Mouse (Mus musculus) lung, embryonic 14.5 days (tissue): ENCODE results near the gene Eif4g3. TPM values are rescaled to one million over a fixed set of nuclear protein-coding genes. Genes with fewer than 3 reads are reported as not detected.

Source experiments
- ATAC-seq: fragments of 200-750 bp; cut with Nextera tagmentation; 2 replicates; pipeline ENCODE4 v1.8.0; 2017; ENCODE audit warnings: mild to moderate bottlenecking, moderate TSS enrichment, moderate library complexity; ENCODE audit not compliant: insufficient read depth
- DNase-seq: peaks from one replicate; pipeline ENCODE4 v3.0.0-alpha.2; 2015
- H3K27ac ChIP-seq: fragments of 300-500 bp; sonication (generic); 2 replicates; pipeline ENCODE4 v1.5.1; 2014; ENCODE audit warnings: low read depth, mild to moderate bottlenecking, moderate library complexity
- H3K27me3 ChIP-seq: fragments of 300-500 bp; sonication (generic); 2 replicates; pipeline ENCODE4 v1.6.1; 2014; ENCODE audit warnings: low read length, control low read depth; ENCODE audit not compliant: insufficient read depth
- H3K36me3 ChIP-seq: fragments of 300-500 bp; sonication (generic); 2 replicates; pipeline ENCODE4 v1.6.1; 2014; ENCODE audit warnings: control low read depth; ENCODE audit not compliant: insufficient read depth
- H3K4me1 ChIP-seq: fragments of 300-500 bp; sonication (generic); 2 replicates; pipeline ENCODE4 v1.6.1; 2014; ENCODE audit warnings: antibody characterized with exemption, control low read depth; ENCODE audit not compliant: insufficient read depth
- H3K4me2 ChIP-seq: fragments of 300-500 bp; sonication (generic); 2 replicates; pipeline ENCODE4 v1.6.1; 2014; ENCODE audit warnings: mild to moderate bottlenecking
- H3K4me3 ChIP-seq: fragments of 300-500 bp; sonication (generic); 2 replicates; pipeline ENCODE4 v1.5.1; 2014; ENCODE audit warnings: low read depth, low read length
- H3K9ac ChIP-seq: fragments of 300-500 bp; sonication (generic); 2 replicates; pipeline ENCODE4 v1.6.1; 2014
- H3K9me3 ChIP-seq: fragments of 300-500 bp; sonication (generic); 2 replicates; pipeline ENCODE4 v1.6.1; 2016; ENCODE audit warnings: low read depth, low read length, control low read depth
- CTCF ChIP-seq: IDR thresholded peaks from 2 replicates; pipeline ENCODE4 v1.5.1; 2016; ENCODE audit warnings: antibody characterized with exemption, low read depth
- WGBS: fragments of 180-500 bp; shearing (Covaris S2); extraction: QIAGEN DNeasy Blood & Tissue Kit; methylation state at CpG from one replicate; pipeline ENCODE4 v1.1.7; 2014; 5-methylcytosine and 5-hydroxymethylcytosine counted together
- polyA plus RNA-seq: library from polyadenylated mRNA; unstranded; fragments of >200 nt; fragmentation: Nextera tagmentation; extraction: Ambion mirVana; gene quantifications from 2 replicates; pipeline ENCODE4 v1.2.1, GENCODE M21; 2014

Gene Eif4g3
- 38.9 and 42.9 TPM in 2 replicates for polyA plus RNA-seq

DNA sequence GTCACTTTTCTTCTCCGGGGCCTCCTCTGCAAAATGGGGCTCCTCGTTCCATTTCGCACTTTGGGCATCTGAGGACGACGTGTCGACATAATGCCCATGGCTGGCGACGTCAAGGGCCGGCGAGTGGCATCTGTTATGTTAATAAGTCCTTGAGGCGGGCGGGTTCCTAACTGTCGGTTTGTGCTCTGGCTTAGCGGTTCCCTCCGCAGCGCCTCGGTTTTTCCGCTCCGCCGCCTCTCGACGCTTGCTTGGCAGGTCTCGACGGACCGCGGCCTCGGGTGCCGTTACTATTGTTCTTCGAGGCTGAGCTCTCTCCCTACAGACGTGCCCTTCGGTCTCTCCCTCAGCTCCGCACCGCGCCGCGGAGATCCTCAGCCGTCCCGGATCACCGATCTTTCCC lies at the start of gene Eif4g3:
Gene Eif4g3, plus strand, starts transcription at position 133 of the 400 bp plus-strand sequence.
- Histone ChIP-seq H3K27ac (peak within 1 kb of the TSS; percentile 96), H3K4me3 (peak within 1 kb of the TSS; percentile 98), H3K36me3 (peaks cover 18% of the 10 kb centered on the region), H3K4me1 (peaks cover 11% of the 10 kb centered on the region), H3K4me2 (peak within 1 kb of the TSS; percentile 90), H3K9me3 (no peaks in the 10 kb centered on the region), H3K27me3 (peaks cover 10% of the 10 kb centered on the region), H3K9ac (peak within 1 kb of the TSS; percentile 98)
- no peak for TF ChIP-seq CTCF
- DNase-seq (no peak), ATAC-seq (peak; percentile 62; the same call in 1 of the 2 replicates)
- WGBS, result 1% methylated on average over 39 of the region's 39 CpGs

DNA sequence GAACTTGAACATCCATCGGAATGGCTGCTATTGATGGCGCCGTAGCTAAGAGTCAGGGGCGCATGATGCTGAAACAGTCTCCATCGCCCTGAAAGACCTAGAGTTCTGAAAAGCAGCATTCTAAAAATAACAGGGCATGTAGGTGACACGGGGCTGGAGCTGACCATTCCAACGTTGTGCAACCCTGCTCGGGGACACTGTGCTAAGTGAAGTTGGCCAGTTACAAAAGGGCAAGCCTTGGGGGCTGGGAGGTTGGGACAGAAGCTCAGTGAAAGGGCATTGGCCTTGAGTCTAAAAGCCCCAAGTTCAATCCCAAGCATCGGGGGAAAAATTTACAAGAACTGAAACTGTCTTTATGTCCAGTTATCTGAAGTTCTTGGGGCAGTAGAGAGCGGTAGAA lies 49.3 kb upstream of the Eif4g3 start:
- H3K9ac ChIP-seq, result no peak overlapping the region
- no peak for TF ChIP-seq CTCF
- H3K4me2 ChIP-seq, result no peak overlapping the region
- 0 out of 2 replicates have a peak, but pooled peaks cover 3% of the 10 kb centered on the region for H3K27me3 ChIP-seq
- H3K9me3 ChIP-seq, result no peaks in the 10 kb centered on the region
- H3K4me3 ChIP-seq, result no peak overlapping the region
- ATAC-seq, result no peak
- 85% methylated on average over 10 of the region's 10 CpGs for WGBS
- H3K4me1 ChIP-seq, result no peaks in the 10 kb centered on the region
- H3K36me3 ChIP-seq, result peaks cover 55% of the 10 kb centered on the region
- H3K27ac ChIP-seq, result no peak overlapping the region
- no peak for DNase-seq

DNA sequence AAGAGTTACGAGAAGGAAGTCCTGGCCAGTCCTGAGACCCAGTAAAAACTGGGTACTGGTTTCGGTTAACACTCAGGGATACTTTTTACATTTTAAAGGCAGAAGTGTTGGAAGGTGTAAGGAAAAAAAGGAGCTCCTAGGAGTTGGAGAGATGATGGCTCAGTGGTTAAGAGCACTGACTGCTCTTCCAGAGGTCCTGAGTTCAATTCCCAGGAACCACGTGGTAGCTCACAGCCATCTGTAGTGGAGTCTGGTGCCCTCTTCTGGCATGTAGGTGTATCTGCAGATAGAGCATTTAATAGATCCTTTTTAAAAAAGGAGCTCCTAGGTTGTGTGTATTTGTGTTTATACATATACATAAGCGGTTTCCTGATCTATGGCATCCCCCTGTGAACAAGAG lies 47.4 kb upstream of the Eif4g3 start:
- 71% methylated on average over 4 of the region's 4 CpGs for WGBS
- Histone ChIP-seq H3K4me3 (no peak overlapping the region), H3K4me2 (no peak overlapping the region), H3K36me3 (peaks cover 56% of the 10 kb centered on the region), H3K9ac (no peak overlapping the region), H3K4me1 (no peaks in the 10 kb centered on the region), H3K27me3 (no peaks in the 10 kb centered on the region), H3K9me3 (no peaks in the 10 kb centered on the region), H3K27ac (no peak overlapping the region)
- peak; percentile 47 for TF ChIP-seq CTCF
- no peak for ATAC-seq
- no peak for DNase-seq

DNA sequence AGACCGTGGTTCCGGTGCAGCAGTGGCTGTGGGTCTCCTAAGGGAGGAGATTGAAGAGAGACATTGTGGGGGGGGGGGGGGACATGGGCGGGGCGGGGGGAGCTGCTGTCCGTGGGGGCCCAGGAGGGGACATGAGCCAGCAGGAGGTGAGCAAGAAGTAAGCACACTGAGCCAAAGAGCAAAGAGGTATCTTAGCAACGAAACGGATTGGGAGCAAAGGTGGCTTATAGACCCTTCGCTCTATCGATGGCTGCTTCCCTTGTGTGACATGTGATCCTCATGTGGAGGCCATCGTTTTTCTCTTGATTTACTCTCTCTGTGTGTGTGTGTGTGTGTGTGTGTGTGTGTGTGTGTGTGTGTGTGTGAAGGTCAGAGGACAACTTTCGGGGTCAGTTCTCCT lies 46.4 kb upstream of the Eif4g3 start:
- WGBS, result 79% methylated on average over 11 of the region's 11 CpGs
- ATAC-seq, result no peak
- TF ChIP-seq CTCF, result no peak
- DNase-seq, result no peak
- Histone ChIP-seq H3K36me3 (peaks cover 52% of the 10 kb centered on the region), H3K4me2 (no peak overlapping the region), H3K9me3 (no peaks in the 10 kb centered on the region), H3K27ac (no peak overlapping the region), H3K27me3 (no peaks in the 10 kb centered on the region), H3K9ac (no peak overlapping the region), H3K4me1 (no peaks in the 10 kb centered on the region), H3K4me3 (no peak overlapping the region)

DNA sequence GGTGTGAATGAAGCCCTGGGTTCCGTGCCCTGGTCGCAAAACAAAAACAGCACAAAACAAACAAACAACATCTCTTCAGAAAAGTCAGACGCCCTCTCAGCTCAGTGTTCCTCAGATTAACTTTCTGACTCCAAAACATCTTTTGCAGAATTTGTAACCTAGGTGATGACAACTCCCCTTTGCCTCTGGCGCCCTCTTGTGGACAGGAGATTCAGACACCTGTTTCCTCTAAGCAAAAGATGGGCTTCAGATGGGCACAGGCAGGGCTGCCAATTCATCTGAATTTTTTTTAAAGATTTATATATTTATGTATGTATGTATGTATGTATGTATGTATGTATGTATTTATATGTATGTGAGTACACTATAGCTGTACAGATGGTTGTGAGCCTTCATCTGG lies 40.0 kb upstream of the Eif4g3 start:
- Histone ChIP-seq H3K27ac (no peak overlapping the region), H3K36me3 (peaks cover 52% of the 10 kb centered on the region), H3K9me3 (no peaks in the 10 kb centered on the region), H3K27me3 (no peaks in the 10 kb centered on the region), H3K4me3 (no peak overlapping the region), H3K9ac (no peak overlapping the region), H3K4me2 (no peak overlapping the region), H3K4me1 (no peaks in the 10 kb centered on the region)
- 38% methylated on average over 4 of the region's 4 CpGs for WGBS
- TF ChIP-seq CTCF, result peak; percentile 91
- peak; percentile 90 for DNase-seq
- ATAC-seq, result no peak

DNA sequence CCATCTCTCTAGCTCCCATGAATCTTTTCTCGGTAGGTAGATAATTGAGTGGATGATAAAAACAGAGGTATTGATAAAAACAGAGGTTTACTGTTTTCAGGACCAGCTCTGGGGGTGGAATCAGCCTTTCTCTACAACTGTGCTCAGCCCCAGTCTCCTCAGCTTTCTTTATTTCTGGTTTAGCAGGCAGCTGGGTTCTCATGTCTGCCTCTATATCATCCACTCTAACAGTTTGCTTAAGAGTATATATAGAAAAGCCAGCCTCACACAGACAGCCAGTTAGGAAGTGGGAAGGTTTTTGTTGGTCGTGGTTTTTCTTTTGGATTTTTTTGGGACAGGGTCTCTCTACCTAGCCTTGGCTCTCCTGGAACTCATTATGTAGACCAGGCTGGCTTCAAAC lies 38.6 kb upstream of the Eif4g3 start:
- DNase-seq (no peak), ATAC-seq (no peak)
- H3K36me3 ChIP-seq, result peaks cover 50% of the 10 kb centered on the region
- no peak for TF ChIP-seq CTCF
- H3K27ac ChIP-seq, result no peak overlapping the region
- H3K9ac ChIP-seq, result no peak overlapping the region
- 83% methylated on average over 2 of the region's 2 CpGs for WGBS
- H3K4me3 ChIP-seq, result no peak overlapping the region
- no peaks in the 10 kb centered on the region for H3K9me3 ChIP-seq
- H3K4me1 ChIP-seq, result no peaks in the 10 kb centered on the region
- H3K27me3 ChIP-seq, result no peaks in the 10 kb centered on the region
- no peak overlapping the region for H3K4me2 ChIP-seq

DNA sequence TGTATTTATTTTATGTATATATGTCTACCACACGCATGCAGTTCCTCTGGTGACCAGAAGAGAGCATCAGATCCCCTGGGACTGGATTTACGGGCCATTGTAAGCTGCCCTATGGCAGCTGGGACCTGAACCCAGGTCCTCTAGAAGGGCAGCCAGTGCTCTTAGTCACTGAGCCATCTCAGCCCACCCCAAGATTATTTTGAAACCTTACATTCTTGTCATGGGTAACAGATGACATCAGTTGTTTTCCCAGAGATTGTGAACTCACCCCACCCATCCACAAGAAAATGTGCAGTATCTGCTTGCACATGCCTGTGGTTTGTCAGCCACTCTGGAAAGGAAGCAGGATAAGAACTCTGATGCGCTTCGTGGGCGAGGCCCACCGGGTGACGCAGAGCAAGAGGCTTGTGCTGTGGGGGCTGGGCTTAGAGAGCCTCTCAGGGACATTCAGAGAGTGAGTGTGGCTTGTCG lies 37.9 kb upstream of the Eif4g3 start:
- no peak overlapping the region for H3K27ac ChIP-seq
- peaks cover 50% of the 10 kb centered on the region for H3K36me3 ChIP-seq
- no peaks in the 10 kb centered on the region for H3K4me1 ChIP-seq
- no peak overlapping the region for H3K9ac ChIP-seq
- DNase-seq, result peak; percentile 16
- no peaks in the 10 kb centered on the region for H3K27me3 ChIP-seq
- no peak overlapping the region for H3K4me3 ChIP-seq
- 77% methylated on average over 8 of the region's 8 CpGs for WGBS
- H3K4me2 ChIP-seq, result no peak overlapping the region
- 0 out of 2 replicates have a peak, but pooled peaks have one; percentile 24 for ATAC-seq
- peak; percentile 49 for TF ChIP-seq CTCF
- H3K9me3 ChIP-seq, result no peaks in the 10 kb centered on the region
